Mouse (Mus musculus) MEL (cell line): ENCODE data around the gene Dyx1c1. TPM values are rescaled to one million over a fixed set of nuclear protein-coding genes. Genes with fewer than 3 reads are reported as not detected.
A peak's percentile ranks its signal among the peaks of the same experiment; 100 is the strongest.

Experiments used
- DNase-seq: peaks from one replicate; pipeline ENCODE4 v3.0.0; 2011; ENCODE audit warnings: low read depth, low spot score
- H3K27ac ChIP-seq: 2 replicates; pipeline ENCODE4 v1.5.1; 2012; ENCODE audit warnings: low read depth, mild to moderate bottlenecking, control low read depth, low read length, moderate library complexity; ENCODE audit not compliant: control insufficient read depth
- H3K27me3 ChIP-seq, 2 experiments: fragments of 150-350 bp in 1 of 2; sonication (generic) in 1 of 2; 2 replicates each; pipeline ENCODE4 v1.6.1; 2012; ENCODE audit warnings: low read length in 2 of 2, mild to moderate bottlenecking in 2 of 2, improper control_type of control experiment in 1 of 2, moderate library complexity in 1 of 2; ENCODE audit not compliant: insufficient read depth in 2 of 2, control insufficient read depth in 1 of 2
- H3K36me3 ChIP-seq, 2 experiments: 2 replicates each; pipeline ENCODE4 v1.6.1; 2012 to 2014; ENCODE audit warnings: low read length in 2 of 2, improper control_type of control experiment in 1 of 2, inconsistent platforms in 1 of 2, mild to moderate bottlenecking in 1 of 2; ENCODE audit not compliant: insufficient read depth in 2 of 2, control insufficient read depth in 1 of 2
- H3K4me1 ChIP-seq, 2 experiments: fragments of 150-350 bp in 1 of 2; sonication (generic) in 1 of 2; 2 replicates each; pipeline ENCODE4 v1.6.1; 2012; ENCODE audit warnings: low read length in 2 of 2, improper control_type of control experiment in 1 of 2, mild to moderate bottlenecking in 1 of 2; ENCODE audit not compliant: insufficient read depth in 2 of 2, control insufficient read depth in 1 of 2
- H3K4me3 ChIP-seq, 2 experiments: fragments of 150-350 bp in 1 of 2; sonication (generic) in 1 of 2; 2 replicates each; pipeline ENCODE4 v1.5.1; 2012; ENCODE audit warnings: low read depth in 2 of 2, low read length in 2 of 2, mild to moderate bottlenecking in 2 of 2, moderate library complexity in 2 of 2, control low read depth in 1 of 2, improper control_type of control experiment in 1 of 2; ENCODE audit not compliant: control insufficient read depth in 1 of 2, insufficient read depth in 1 of 2
- H3K79me2 ChIP-seq: 2 replicates; pipeline ENCODE4 v1.6.1; 2012; ENCODE audit warnings: mild to moderate bottlenecking, low read length, moderate library complexity; ENCODE audit not compliant: control insufficient read depth, poor library complexity, insufficient read depth
- H3K9ac ChIP-seq: 2 replicates; pipeline ENCODE4 v1.6.1; 2012; ENCODE audit warnings: low read depth, mild to moderate bottlenecking, control low read depth, low read length, moderate library complexity; ENCODE audit not compliant: control insufficient read depth, poor library complexity, severe bottlenecking
- H3K9me3 ChIP-seq: fragments of 150-350 bp; sonication (generic); replicated peaks from 2 replicates; pipeline ENCODE4 v1.6.1; 2012; ENCODE audit warnings: mild to moderate bottlenecking, low read length, improper control_type of control experiment, moderate library complexity; ENCODE audit not compliant: insufficient read depth
- BHLHE40 ChIP-seq: IDR thresholded peaks from 2 replicates; pipeline ENCODE4 v1.6.1; 2012; ENCODE audit warnings: low read depth, mild to moderate bottlenecking, inconsistent platforms, low read length, improper control_type of control experiment, borderline replicate concordance
- CTCF ChIP-seq, 3 experiments: IDR thresholded peaks in 2 of 3; conservative IDR thresholded peaks in 1 of 3; 2 replicates each; pipeline ENCODE4 v1.5.1; 2011 to 2012; ENCODE audit warnings: low read length in 3 of 3, low read depth in 2 of 3, mild to moderate bottlenecking in 2 of 3, improper control_type of control experiment in 1 of 3, inconsistent platforms in 1 of 3, mixed read lengths in 1 of 3, moderate library complexity in 1 of 3; ENCODE audit not compliant: control insufficient read depth in 1 of 3, insufficient read depth in 1 of 3, poor library complexity in 1 of 3, severe bottlenecking in 1 of 3
- E2F4 ChIP-seq: IDR thresholded peaks from 2 replicates; pipeline ENCODE4 v1.6.1; 2011; ENCODE audit warnings: low read depth, low read length, improper control_type of control experiment, borderline replicate concordance
- ELF1 ChIP-seq: IDR thresholded peaks from 2 replicates; pipeline ENCODE4 v1.6.1; 2014; ENCODE audit warnings: low read depth, mild to moderate bottlenecking, inconsistent platforms, low read length, improper control_type of control experiment, moderate library complexity
- GABPA ChIP-seq: IDR thresholded peaks from 2 replicates; pipeline ENCODE4 v1.6.1; 2012; ENCODE audit warnings: low read depth, mild to moderate bottlenecking, inconsistent platforms, low read length, improper control_type of control experiment, moderate library complexity
- GATA1 ChIP-seq: IDR thresholded peaks from 2 replicates; pipeline ENCODE4 v1.6.1; 2011; ENCODE audit warnings: low read depth, low read length, improper control_type of control experiment
- MAZ ChIP-seq: IDR thresholded peaks from 2 replicates; pipeline ENCODE4 v1.6.1; 2012; ENCODE audit warnings: low read depth, mild to moderate bottlenecking, inconsistent platforms, low read length, improper control_type of control experiment
- NELFE ChIP-seq: IDR thresholded peaks from 2 replicates; pipeline ENCODE4 v1.6.1; 2011; ENCODE audit warnings: low read depth, low read length, improper control_type of control experiment
- NRF1 ChIP-seq: IDR thresholded peaks from 2 replicates; pipeline ENCODE4 v1.6.1; 2014; ENCODE audit warnings: low read depth, mild to moderate bottlenecking, inconsistent platforms, low read length, improper control_type of control experiment, moderate library complexity; ENCODE audit not compliant: poor library complexity, insufficient read depth, severe bottlenecking
- TAL1 ChIP-seq: IDR thresholded peaks from 2 replicates; pipeline ENCODE4 v1.6.1; 2012; ENCODE audit warnings: mild to moderate bottlenecking, inconsistent platforms, low read length, moderate library complexity, mixed read lengths
- TBP ChIP-seq: IDR thresholded peaks from 2 replicates; pipeline ENCODE4 v1.8.0; 2011; ENCODE audit warnings: low read depth, low read length, improper control_type of control experiment
- TCF12 ChIP-seq: IDR thresholded peaks from 2 replicates; pipeline ENCODE4 v1.6.1; 2014; ENCODE audit warnings: low read depth, mild to moderate bottlenecking, inconsistent platforms, low read length, improper control_type of control experiment, moderate library complexity
- UBTF ChIP-seq: IDR thresholded peaks from 2 replicates; pipeline ENCODE4 v1.6.1; 2012; ENCODE audit warnings: low read depth, mild to moderate bottlenecking, inconsistent platforms, low read length, improper control_type of control experiment, moderate library complexity, borderline replicate concordance; ENCODE audit not compliant: insufficient read depth
- USF2 ChIP-seq, 2 experiments: IDR thresholded peaks; 2 replicates each; pipeline ENCODE4 v1.6.1; 2011 to 2012; ENCODE audit warnings: improper control_type of control experiment in 2 of 2, low read length in 2 of 2, borderline replicate concordance in 1 of 2, inconsistent platforms in 1 of 2, low read depth in 1 of 2, mild to moderate bottlenecking in 1 of 2; ENCODE audit not compliant: insufficient read depth in 1 of 2
- ZKSCAN1 ChIP-seq: IDR thresholded peaks from 2 replicates; pipeline ENCODE4 v1.6.1; 2012; ENCODE audit warnings: low read depth, mild to moderate bottlenecking, inconsistent platforms, low read length, improper control_type of control experiment, moderate library complexity
- polyA plus RNA-seq, 2 experiments: library from polyadenylated mRNA; stranded (reverse) in 1 of 2; unstranded in 1 of 2; fragments of >175 nt in 1 of 2; fragments of >200 nt in 1 of 2; gene quantifications; 2 replicates each; pipeline versions ENCODE4 v1.2.1 to v1.2.4; 2012; ENCODE audit warnings: low replicate concordance in 2 of 2, low read depth in 1 of 2; ENCODE audit not compliant: insufficient read length in 2 of 2, insufficient read depth in 1 of 2, missing spikeins in 1 of 2
- total RNA-seq: library from RNA; depleted of rRNA; stranded (reverse); fragments of 300-350 nt; gene quantifications from 2 replicates; pipeline ENCODE4 v1.2.3, GENCODE M21; 2012

The Dyx1c1 gene
- total and polyA plus RNA-seq, 3 experiments = 1.0 to 2.0 TPM; not detected in 1

- no peaks in the 10 kb centered on the region for H3K36me3 ChIP-seq
- no peaks in the 10 kb centered on the region for H3K4me1 ChIP-seq
- DNase-seq = no peak
- no peak overlapping the region for H3K4me3 ChIP-seq
- H3K9me3 ChIP-seq = no peaks in the 10 kb centered on the region
- H3K9ac ChIP-seq = no peak overlapping the region
- TF ChIP-seq CTCF (IDR thresholded peaks at IDR 0.05 in 2 of 3, conservative IDR thresholded peaks at IDR 0.05 in 1 of 3; ENCODE audit: control insufficient read depth in 1 of 3, insufficient read depth in 1 of 3, low read depth in 2 of 3, low read length in 3 of 3, poor library complexity in 1 of 3, severe bottlenecking in 1 of 3) (no peak), TBP (0 out of 2 replicates have a peak, but pooled peaks have one; percentile 17), NRF1 (no peak), ZKSCAN1 (no peak), ELF1 (no peak), TAL1 (no peak)
- H3K27me3 ChIP-seq = no peaks in the 10 kb centered on the region
- no peaks in the 10 kb centered on the region for H3K79me2 ChIP-seq
- H3K27ac ChIP-seq = no peak overlapping the region
Observed at GRCm38 (mm10) chr9:72996806-72997205, 38.2 kb downstream of the Dyx1c1 start.

GRCm38 (mm10) chr9:73000487-73000886, 41.9 kb downstream of the Dyx1c1 start:
- H3K4me3 ChIP-seq = no peak overlapping the region
- H3K79me2 ChIP-seq = no peaks in the 10 kb centered on the region
- TF ChIP-seq ZKSCAN1 (no peak), E2F4 (no peak), GATA1 (no peak), MAZ (no peak), TBP (no peak), USF2 (IDR thresholded peaks at IDR 0.05; ENCODE audit: borderline replicate concordance in 1 of 2, insufficient read depth in 1 of 2, low read depth in 1 of 2, low read length in 2 of 2) (no peak), BHLHE40 (no peak), TCF12 (no peak)
- H3K36me3 ChIP-seq = no peaks in the 10 kb centered on the region
- no peaks in the 10 kb centered on the region for H3K4me1 ChIP-seq
- H3K27ac ChIP-seq = no peak overlapping the region
- no peak overlapping the region for H3K9ac ChIP-seq
- H3K9me3 ChIP-seq = no peaks in the 10 kb centered on the region
- no peak for DNase-seq
- H3K27me3 ChIP-seq = no peaks in the 10 kb centered on the region

- H3K9ac ChIP-seq = no peak overlapping the region
- H3K27me3 ChIP-seq = no peaks in the 10 kb centered on the region
- no peaks in the 10 kb centered on the region for H3K9me3 ChIP-seq
- TF ChIP-seq NELFE (no peak), UBTF (no peak), GABPA (no peak), NRF1 (no peak)
- TF ChIP-seq, all 39 proteins: peak for 0
- DNase-seq = no peak
- Histone ChIP-seq H3K79me2 (no peaks in the 10 kb centered on the region), H3K27ac (no peak overlapping the region), H3K4me1 (no peaks in the 10 kb centered on the region), H3K36me3 (no peaks in the 10 kb centered on the region), H3K4me3 (no peak overlapping the region)
Observed at GRCm38 (mm10) chr9:73001314-73002011, 42.9 kb downstream of the Dyx1c1 start.
